Mouse (Mus musculus): ENCODE results near the gene Afap1.

Afap1 gene

DNA sequence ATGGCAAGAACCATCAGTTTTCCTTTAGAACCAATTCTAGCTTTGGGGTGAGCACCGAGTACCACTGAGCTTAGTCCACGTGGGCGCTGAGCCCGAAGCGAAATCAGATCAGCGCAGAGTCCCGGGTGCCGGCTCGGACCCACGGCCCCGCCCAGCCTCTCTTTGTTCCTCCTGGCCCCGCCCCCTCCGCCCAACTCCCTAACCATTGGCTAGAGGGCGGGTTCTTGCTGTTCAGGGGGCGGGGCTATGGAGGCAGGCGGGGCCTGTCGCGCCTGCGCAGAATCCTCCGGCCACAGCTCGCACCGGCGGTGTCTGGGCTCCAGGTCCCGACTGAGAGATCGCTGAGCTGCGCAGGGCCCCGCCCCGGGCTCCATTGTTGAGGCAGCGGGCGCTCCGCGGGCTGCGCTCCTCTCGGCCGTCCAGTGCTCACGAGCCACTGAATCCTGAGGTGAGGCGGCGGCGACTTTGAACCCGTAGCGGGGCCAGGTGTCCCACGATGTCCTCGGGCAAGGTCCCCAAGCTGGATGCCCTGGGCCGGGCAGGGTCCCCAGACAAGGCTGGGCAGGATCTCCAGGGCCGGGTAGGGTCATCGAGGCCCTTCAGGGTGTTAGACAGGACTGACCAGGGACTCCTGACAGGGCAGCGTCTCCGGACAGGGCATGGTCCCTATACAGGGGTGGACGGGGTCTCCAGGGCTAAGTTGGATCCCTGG lies at the start of gene Afap1:
Afap1 (plus strand) TSS at position 227 of the 712 bp plus-strand sequence.
- peak; percentile 99 for DNase-seq (ENCODE audit: low spot score in 2 of 2)

DNA sequence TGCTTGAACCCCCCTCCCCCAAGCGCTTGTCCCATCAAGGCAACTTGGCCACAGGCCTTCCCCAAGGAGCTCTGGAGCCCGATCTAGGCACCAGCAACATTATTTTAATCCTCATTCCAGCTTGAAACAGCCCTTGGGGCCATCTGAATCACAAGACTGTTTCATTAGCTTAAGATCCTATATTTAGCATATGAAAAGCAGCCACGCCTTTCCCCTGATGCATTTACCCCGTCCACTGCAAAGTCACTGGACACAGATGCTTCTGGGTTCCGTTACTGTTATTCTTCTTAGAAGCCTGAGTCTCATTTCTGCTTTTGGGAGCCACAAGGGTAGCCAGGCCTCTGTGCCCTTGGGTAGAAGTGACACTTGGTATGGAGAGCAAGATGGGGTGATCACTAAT lies 41.6 kb upstream of the Afap1 start:
- DNase-seq (ENCODE audit: low spot score in 2 of 2), result no peak

DNA sequence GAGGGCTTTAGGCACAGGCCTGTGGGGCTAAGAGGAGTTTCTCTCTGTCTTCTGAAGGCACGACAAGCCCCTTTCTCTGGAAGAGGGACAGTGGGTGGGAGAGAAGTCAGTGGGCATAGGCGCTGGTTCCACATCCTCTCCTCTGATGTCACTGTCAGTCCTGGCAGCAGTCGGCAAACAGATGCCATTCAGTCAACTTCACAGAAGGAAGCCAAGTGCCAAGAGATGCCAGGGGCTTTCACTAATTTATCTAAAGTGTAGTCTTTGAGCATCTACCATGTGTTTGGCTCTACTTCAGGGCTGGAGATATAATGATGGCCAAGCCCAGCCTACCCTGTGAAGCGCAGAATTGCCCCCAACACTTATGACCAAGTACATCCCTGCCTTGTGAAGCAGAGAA lies 39.7 kb upstream of the Afap1 start:
- DNase-seq (ENCODE audit: low spot score in 2 of 2), result no peak

DNA sequence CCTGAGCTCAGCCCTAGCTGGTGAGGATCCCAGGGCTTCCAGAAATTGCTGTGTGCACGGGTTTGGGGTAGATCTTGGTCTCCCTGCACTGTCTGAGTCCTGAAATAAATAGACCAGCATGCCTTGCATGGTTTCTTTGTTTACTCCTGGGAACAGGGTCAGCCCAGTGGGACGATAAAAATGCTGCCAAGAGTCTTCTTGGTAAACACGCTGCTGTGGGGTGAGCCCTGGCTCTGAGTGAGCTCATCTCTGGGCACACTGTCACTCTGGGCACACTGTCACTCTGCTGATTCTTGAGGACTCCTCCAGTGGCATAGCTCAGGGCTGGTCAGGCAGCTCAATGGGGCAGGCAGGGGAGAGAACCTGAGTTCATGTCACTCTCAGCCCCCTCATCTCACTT lies 36.9 kb upstream of the Afap1 start:
- no peak for DNase-seq (ENCODE audit: low spot score in 2 of 2)

DNA sequence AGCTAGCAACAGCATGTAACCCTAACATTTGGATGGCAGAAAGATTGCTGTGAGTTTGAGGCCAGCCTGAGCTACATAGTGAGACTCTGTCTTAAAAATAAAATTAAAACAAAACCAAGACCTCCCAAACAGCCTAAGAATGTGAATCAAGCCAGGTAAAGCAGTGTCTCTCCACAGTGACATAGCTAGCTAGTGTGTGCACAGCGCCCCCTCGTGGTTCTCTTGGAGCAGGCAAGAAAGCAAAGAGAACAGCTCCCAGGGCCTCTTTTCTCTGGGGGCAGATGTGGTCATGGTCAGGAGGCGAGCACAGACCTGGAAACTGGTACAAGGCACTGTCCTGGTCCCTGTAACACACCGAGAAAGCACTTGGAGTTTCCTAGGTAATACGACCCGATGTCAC lies 35.0 kb upstream of the Afap1 start:
- peak; percentile 60 to 74 for DNase-seq (ENCODE audit: low spot score in 2 of 2)

DNA sequence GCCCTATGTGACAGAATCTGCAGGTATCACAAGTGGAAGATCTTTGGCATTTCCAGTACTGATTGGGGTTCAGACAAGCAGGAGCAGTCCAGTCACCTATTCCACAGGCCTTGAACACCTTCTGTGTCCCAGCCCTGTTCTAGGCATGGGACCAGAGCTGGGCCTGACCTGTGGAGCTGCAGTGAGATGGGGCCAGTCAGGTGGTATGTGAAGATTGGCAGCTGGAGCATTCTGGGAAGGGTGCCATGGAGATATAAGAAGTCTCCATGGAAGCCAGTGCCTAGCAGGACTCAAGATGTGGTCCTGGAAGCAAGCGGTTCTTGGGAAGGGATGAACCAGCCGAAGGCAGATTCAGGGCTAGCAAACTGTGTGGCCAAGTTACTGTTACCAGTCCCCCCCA lies 31.7 kb upstream of the Afap1 start:
- no peak for DNase-seq (ENCODE audit: low spot score in 2 of 2)

DNA sequence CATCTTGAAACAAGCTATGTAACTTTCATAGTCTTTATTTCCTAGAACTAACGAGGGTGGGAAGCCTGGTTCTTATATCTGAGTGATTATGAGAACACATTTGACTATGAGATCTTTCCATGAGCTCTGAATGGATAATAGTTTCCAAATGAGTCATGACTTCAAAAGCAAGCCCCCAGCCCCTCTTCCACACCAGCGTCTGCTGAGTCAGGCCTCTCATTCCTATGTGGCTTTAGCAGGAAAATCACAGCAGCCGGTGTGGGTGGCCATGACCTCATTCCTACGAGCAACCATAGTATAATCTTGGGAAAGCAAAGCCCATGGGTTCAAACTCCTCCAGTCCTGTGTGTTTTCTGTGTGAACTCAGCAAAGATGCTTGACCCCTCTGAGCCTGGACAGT lies 23.1 kb upstream of the Afap1 start:
- no peak for DNase-seq (ENCODE audit: low spot score in 2 of 2)

DNA sequence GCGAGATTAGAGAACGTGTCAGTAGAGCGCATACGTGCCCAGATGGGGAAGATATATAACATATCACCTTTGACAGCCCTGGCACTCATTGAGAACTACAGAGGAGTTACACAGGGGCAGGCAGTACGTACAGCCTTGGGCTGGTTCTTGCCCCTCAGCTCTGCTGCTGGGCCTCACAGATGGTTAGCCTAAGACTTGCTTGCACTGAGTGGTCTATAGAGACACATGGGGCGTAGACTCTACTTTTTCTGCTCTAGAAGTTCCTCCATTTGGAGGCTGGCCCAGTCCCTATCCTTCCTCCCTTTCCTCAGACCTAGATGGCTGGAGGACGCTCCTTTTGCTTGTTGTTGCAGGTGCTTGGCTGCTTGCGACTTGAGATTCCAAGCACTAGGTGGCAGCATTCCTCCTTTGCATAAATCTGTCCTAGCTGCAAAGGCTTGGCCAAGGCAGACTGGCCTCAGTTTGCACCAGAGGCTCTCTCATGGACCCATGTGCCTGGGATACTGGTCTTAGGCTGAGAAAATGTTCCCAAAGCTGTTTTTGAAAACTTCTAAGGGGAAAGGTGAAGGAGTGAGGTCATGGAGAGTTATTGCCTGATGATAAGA lies 22.6 kb upstream of the Afap1 start:
- peak; percentile 81 to 83 for DNase-seq (ENCODE audit: low spot score in 2 of 2)

DNA sequence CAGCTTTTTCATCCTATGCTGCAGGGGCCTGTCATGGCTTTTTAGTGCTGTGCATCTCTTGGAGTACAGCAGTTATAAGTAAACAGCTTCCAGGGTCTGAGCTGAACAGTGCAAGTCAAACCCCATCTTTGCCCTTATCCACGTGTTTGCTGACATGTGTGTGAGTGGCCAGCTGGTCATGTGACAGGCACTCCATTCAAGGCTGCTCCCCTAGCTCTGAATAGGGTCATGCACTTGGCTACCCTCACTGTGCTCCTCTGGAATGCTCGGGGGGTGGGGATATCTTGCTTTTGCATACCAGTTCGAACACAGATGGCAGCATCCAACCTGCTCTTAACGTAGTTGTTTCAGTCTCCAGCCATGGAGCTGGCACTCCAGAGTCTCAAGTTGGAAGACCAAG lies 19.7 kb upstream of the Afap1 start:
- no peak for DNase-seq (ENCODE audit: low spot score in 2 of 2)

DNA sequence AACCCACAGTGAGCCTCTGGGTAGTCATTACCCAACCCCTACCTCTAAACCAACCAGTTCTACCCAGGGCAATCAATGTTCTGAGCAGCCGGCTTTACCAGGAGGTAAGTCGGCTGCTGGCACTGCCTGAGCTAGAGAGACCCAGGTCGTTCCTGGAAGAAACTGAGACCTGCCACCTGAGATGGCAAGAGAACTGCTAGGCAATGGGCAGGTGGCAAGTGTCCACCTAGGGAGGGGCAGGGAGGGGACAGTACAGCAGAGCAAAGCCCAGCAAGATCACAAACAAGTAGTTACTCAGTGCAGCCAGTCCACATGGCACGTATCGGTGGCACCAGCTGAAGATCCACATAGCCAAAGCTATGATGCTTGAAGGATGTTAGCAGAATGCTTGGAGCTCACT lies 16.9 kb upstream of the Afap1 start:
- DNase-seq (ENCODE audit: low spot score in 2 of 2), result no peak

DNA sequence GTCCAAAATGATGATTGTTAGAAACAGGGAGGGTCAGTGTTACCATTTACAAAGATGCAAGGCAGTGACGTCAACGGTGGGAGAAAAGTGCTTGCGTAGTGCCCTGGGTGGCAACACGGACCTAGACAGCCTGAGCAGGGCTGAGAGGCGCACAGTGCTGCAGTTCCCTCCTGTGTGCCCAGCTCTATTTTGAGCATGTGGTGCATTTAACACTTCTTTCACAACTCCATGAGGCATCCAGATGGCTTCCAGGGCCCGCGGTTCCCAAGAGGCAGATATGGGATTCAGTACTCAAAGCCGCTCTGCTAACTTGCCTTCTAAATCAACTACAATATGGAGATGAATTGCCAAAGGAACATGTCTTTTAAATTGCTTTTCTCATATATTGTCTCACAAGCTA lies 13.9 kb upstream of the Afap1 start:
- peak; percentile 81 to 91 for DNase-seq (ENCODE audit: low spot score in 2 of 2)

DNA sequence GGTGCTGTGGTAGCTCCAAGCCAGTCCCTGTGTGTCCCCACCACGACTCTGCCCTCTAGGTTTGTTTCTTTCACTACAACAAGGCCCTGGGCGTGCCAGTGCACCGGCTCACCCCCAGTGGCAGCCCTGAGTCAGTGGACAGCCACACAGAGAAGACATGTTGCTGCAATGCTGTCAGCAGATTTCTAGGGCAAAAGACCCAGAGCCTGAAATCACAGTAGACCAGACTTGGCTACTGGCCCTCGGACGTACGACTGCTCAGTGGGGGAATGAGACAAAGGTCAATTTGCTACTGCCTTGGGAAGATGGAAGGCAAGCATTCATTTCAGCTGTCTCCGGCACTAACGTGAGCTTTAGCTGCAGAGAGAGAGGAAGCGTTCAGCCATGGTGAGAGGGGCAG lies 10.7 kb upstream of the Afap1 start:
- DNase-seq (ENCODE audit: low spot score in 2 of 2), result no peak

DNA sequence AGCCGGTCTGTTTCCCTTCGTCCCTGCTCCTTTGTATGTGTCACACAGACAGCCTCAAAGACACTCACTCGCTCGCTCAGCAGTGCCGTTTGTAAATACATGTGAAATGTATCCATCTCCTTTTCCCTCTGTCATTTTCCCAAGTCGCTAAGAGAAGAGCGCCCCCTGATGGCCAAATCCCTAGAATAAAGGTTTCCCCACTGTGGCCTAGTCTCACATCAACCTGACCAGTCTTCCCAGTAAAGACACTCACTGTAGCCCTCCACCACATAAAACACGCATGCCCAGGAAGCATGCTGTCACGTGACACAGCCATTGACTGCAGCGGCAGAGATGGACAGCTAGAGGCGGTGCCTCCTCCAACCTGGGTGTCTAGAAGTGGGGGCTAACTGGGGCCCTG lies 8.9 kb upstream of the Afap1 start:
- DNase-seq (ENCODE audit: low spot score in 2 of 2), result peak in 1 of 2 experiments; percentile 59

DNA sequence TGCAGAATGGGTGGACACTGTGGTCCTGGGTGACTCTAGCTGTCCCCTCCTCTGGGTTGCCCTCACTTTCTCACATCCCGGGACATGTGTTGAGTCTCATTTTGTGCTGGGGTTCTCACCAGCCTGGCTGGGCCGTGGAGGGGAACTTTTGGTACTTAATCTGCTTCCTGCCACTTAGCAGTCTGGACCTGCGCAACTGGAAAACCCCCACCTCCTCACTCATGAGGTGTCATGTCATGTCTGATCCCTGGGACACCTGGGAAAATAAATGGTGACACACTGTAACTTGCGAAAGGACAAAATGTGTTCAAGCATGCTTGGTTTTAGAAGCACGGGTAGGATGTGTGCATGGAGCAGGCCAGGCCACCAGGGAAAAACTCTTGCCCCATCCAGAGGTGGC lies 8.4 kb upstream of the Afap1 start:
- no peak for DNase-seq (ENCODE audit: low spot score in 2 of 2)

DNA sequence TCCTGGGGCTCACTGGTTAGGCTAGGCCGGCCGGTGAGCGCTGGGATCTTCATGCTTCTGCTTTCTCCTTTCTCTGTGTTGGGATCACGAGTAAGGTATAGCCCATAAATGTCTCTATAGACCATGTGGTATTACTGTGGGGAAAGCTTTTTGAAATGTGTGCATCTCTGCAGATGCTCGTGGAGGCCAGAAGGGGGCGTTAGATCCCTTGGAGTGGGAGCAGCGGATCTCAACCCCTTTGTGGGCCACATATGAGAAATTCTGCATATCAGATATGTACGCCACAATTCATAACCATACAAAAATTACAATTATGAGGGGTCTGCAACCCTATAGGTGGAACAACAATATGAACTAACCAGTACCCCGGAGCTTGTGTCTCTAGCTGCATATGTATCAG lies 4.2 kb upstream of the Afap1 start:
- no peak for DNase-seq (ENCODE audit: low spot score in 2 of 2)

DNA sequence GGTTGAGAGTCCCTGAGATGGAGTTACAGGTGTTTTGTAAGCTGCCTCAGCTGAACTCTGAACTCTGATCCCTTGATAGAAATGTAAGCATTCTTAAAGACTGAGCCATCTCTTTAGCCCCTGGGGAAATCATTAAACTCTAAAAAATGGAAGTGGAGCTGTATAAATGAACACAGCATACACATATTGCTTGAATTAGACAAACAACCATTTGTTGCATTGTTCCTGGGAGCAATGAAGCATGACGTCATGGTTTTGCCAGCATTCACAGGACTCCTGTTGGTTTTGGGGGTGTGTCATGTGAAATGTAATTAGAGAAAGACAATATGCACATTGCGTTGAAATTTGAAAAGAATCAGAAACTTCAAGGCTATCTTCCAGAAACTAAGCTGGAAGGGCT lies 3.5 kb upstream of the Afap1 start:
- no peak for DNase-seq (ENCODE audit: low spot score in 2 of 2)

DNA sequence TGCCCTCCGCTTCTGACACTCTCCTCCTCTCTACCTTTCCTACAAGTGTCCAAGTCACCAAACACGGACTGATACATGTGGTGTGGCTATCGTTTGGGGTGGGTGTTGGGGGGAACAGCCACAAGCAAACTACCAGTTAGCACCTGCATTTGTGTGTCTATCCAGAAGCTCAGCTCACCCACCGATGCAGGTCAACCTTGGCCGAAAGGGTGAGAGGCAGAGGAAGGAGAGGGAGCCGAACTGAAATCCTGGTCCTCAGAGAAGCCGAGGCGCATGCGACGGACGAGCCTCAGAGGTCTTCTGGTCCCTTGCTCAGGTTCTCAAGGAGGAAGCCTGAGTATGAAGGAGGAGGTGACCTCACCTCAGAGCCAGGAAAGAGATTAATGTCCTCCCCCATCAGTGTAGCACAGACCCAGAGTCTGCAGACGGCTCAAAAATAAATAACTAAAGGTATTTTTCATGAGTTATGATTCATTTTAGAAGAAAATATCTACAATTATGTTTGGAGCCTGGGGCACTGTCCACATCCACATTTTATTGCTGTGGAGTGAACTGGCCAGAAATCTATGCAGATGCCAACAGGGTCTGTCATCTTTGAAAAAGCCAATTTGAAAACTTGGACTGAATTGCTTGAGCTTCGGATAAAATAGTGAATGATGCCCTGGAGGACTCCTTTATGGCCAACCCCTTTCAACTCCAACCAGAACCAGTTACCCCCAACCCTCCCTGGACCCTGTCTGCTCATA lies 2.0 kb upstream of the Afap1 start:
- DNase-seq (ENCODE audit: low spot score in 2 of 2), result no peak

DNA sequence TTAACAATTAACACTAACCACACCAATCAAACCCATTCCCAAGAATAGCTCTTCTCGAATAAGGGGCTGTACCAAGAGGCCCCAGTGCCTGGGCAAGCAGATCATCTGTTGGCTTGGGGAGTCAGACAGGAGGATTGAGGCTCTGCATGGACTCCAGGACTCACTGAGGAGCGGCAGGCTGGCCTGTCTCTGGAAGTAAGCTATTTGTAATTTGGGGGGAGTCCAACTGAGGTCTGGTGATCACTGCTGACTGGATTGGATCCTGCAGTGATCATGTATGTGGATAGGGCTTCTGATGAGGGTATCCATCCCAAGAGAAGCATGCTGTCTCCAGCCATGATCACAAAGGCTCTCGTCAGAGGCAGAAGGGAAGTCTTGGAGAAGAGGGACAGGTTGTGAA lies 756 bp upstream of the Afap1 start:
- DNase-seq (ENCODE audit: low spot score in 2 of 2), result no peak

DNA sequence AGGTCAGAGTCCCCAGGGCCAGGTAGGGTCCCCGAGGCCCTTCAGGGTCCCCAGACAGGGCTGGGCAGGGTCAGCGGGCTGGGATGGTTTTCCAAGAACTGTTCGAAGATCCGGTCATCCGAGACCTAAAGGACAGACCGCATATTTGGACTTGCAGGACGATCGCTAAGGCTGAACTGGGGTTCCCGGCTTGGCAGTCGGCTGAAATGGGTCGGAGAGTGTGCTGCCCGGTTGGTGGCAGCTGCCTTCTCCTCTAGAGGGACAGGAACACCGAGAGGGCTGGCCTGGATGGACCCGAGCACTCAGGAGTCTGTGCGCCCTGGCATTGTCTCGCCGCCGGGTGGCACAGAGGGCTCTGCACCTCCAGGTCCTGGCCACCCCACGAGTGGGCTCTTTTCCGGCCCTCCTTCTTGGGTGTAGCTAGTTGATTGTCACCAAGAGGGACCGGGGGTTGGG lies 714 bp downstream of the Afap1 start:
- peak; percentile 75 to 79 for DNase-seq (ENCODE audit: low spot score in 2 of 2)

DNA sequence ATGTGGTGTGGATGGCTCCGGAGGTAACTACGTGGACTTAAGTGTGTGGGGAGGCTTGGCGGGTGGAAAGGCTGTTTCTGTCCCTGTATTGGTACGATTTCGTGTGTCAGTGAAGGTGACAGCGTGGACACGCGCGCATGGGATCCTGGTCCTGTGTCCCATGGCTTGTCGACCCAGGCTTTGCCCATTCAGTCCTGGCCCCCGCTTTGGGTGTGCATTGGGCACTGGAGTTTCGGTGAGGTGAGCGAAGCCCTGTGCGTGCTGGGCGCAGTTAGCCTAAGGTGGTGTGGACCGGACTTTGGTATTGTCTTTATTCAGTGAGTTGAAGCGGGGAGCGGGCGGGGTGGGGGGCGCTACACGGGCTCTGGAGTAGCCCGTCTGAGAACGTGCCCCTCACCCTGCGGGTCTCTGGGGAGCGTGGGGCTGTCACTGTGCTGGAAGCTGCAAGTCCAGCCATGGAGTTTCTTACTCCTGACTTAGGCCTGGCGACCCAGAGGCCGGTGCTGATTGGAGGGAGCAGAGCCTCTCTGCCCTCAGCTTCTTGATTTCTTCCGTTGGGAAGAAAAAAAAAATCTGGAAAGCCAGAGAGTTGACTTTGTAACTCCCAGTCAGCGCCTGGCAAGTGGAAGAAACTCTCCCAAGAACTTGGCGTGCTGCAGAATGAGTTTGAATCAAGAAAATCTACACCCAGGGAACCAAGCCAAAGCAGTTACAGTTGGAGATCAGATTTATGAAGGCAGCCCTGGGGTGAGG lies 1.4 kb downstream of the Afap1 start:
- no peak for DNase-seq (ENCODE audit: low spot score in 2 of 2)

DNA sequence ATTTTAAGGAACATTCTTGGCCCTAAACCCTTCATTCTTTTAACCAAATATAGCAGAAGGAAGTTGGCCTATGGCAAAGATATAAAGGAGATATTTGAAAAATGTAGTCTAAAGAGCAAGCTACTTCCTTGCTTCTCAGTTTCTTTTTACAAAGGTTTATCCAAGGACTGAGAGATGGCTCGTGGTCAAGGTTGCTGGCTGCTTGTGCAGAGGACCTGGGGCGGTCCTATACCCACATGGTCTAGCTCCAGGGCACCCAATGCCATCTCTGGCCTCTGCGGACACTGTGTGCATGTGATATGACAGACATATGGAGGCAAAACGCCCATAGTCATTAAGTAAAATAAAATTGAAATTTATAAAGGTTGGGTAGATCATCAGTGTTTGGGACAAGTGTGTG lies 2.8 kb downstream of the Afap1 start:
- DNase-seq (ENCODE audit: low spot score in 2 of 2), result no peak

DNA sequence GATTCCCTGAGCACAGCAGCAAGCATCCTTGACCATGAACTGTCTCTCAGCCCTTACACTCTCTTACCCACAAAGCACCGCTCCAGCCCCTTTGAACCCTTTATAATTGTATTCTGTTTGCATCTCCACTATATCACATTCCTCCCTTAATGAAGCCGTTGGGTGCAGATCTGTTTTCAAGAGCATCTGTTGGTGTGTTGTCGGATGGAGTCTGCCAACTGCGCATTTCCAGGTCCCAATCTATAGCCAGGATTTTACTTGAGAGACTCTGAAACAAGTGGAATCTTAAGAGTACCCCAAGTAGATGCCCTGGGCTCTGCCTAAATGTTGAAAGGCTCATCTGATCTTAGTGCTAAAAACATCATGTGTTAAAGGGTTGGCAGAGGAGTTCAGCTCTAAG lies 3.4 kb downstream of the Afap1 start:
- no peak for DNase-seq (ENCODE audit: low spot score in 2 of 2)

Data from right cerebral cortex, postnatal 10 days (tissue).